Mouse (Mus musculus): Measurements from ENCODE around the gene Idh2. TPM values are rescaled to one million over a fixed set of nuclear protein-coding genes. Genes with fewer than 3 reads are reported as not detected.

Gene Idh2
- polyA plus RNA-seq, 1 experiment = 3.8 TPM

- Histone ChIP-seq H3K4me3 (replicated peaks) (no peak overlapping the region), H3K36me3 (ENCODE audit: control insufficient read depth) (no peaks in the 10 kb centered on the region), H3K27me3 (ENCODE audit: control insufficient read depth) (no peaks in the 10 kb centered on the region), H3K9me3 (ENCODE audit: control insufficient read depth, low read length) (no peaks in the 10 kb centered on the region), H3K4me1 (ENCODE audit: control insufficient read depth) (peaks cover 9% of the 10 kb centered on the region)
- TF ChIP-seq TAL1 (IDR thresholded peaks at IDR 0.05; ENCODE audit: low read length) = no peak
- TF ChIP-seq GATA1 (IDR thresholded peaks at IDR 0.05; ENCODE audit: low read length) = no peak
These were observed 48.3 kb downstream of the Idh2 start for GRCm38 (mm10) chr7:80066675-80067455.

GRCm38 (mm10) chr7:80065250-80065649, 49.9 kb downstream of the Idh2 start:
- Histone ChIP-seq H3K36me3 (ENCODE audit: control insufficient read depth) (no peaks in the 10 kb centered on the region), H3K4me3 (replicated peaks) (no peak overlapping the region), H3K4me1 (ENCODE audit: control insufficient read depth) (peaks cover 8% of the 10 kb centered on the region), H3K27me3 (ENCODE audit: control insufficient read depth) (no peaks in the 10 kb centered on the region), H3K9me3 (ENCODE audit: control insufficient read depth, low read length) (no peaks in the 10 kb centered on the region)
- no peak for TF ChIP-seq TAL1 (IDR thresholded peaks at IDR 0.05; ENCODE audit: low read length)
- TF ChIP-seq GATA1 (IDR thresholded peaks at IDR 0.05; ENCODE audit: low read length) = no peak

GRCm38 (mm10) chr7:80063902-80064736, 51.1 kb downstream of the Idh2 start:
- TF ChIP-seq GATA1 (IDR thresholded peaks at IDR 0.05; ENCODE audit: low read length) = no peak
- TF ChIP-seq TAL1 (IDR thresholded peaks at IDR 0.05; ENCODE audit: low read length) = no peak
- Histone ChIP-seq H3K36me3 (ENCODE audit: control insufficient read depth) (no peaks in the 10 kb centered on the region), H3K4me1 (ENCODE audit: control insufficient read depth) (peaks cover 6% of the 10 kb centered on the region), H3K4me3 (replicated peaks) (no peak overlapping the region), H3K27me3 (ENCODE audit: control insufficient read depth) (no peaks in the 10 kb centered on the region), H3K9me3 (ENCODE audit: control insufficient read depth, low read length) (no peaks in the 10 kb centered on the region)

- no peak for TF ChIP-seq TAL1 (IDR thresholded peaks at IDR 0.05; ENCODE audit: low read length)
- TF ChIP-seq GATA1 (IDR thresholded peaks at IDR 0.05; ENCODE audit: low read length) = no peak
- Histone ChIP-seq H3K4me3 (replicated peaks) (no peak overlapping the region), H3K9me3 (ENCODE audit: control insufficient read depth, low read length) (no peaks in the 10 kb centered on the region), H3K36me3 (ENCODE audit: control insufficient read depth) (no peaks in the 10 kb centered on the region), H3K4me1 (ENCODE audit: control insufficient read depth) (peaks cover 10% of the 10 kb centered on the region), H3K27me3 (ENCODE audit: control insufficient read depth) (no peaks in the 10 kb centered on the region)
These were observed 51.9 kb downstream of the Idh2 start for GRCm38 (mm10) chr7:80063244-80063643.

- Histone ChIP-seq H3K27me3 (ENCODE audit: control insufficient read depth) (no peaks in the 10 kb centered on the region), H3K9me3 (ENCODE audit: control insufficient read depth, low read length) (no peaks in the 10 kb centered on the region), H3K36me3 (ENCODE audit: control insufficient read depth) (no peaks in the 10 kb centered on the region), H3K4me3 (replicated peaks) (no peak overlapping the region), H3K4me1 (ENCODE audit: control insufficient read depth) (peaks cover 18% of the 10 kb centered on the region)
- no peak for TF ChIP-seq GATA1 (IDR thresholded peaks at IDR 0.05; ENCODE audit: low read length)
- no peak for TF ChIP-seq TAL1 (IDR thresholded peaks at IDR 0.05; ENCODE audit: low read length)
These were observed 52.9 kb downstream of the Idh2 start for GRCm38 (mm10) chr7:80062083-80062826.

- Histone ChIP-seq H3K36me3 (ENCODE audit: control insufficient read depth) (no peaks in the 10 kb centered on the region), H3K4me3 (replicated peaks) (no peak overlapping the region), H3K4me1 (ENCODE audit: control insufficient read depth) (peaks cover 22% of the 10 kb centered on the region), H3K9me3 (ENCODE audit: control insufficient read depth, low read length) (no peaks in the 10 kb centered on the region), H3K27me3 (ENCODE audit: control insufficient read depth) (no peaks in the 10 kb centered on the region)
- no peak for TF ChIP-seq TAL1 (IDR thresholded peaks at IDR 0.05; ENCODE audit: low read length)
- no peak for TF ChIP-seq GATA1 (IDR thresholded peaks at IDR 0.05; ENCODE audit: low read length)
These were observed 55.0 kb downstream of the Idh2 start for GRCm38 (mm10) chr7:80060012-80060778.

- Histone ChIP-seq H3K4me1 (ENCODE audit: control insufficient read depth) (peaks cover 22% of the 10 kb centered on the region), H3K4me3 (replicated peaks) (no peak overlapping the region)
- TF ChIP-seq GATA1 (IDR thresholded peaks at IDR 0.05; ENCODE audit: low read length) (no peak), TAL1 (IDR thresholded peaks at IDR 0.05; ENCODE audit: low read length) (no peak)
These were observed 55.9 kb downstream of the Idh2 start for GRCm38 (mm10) chr7:80059064-80059838.

More at GRCm38 (mm10) chr7:80059064-80059838, 55.9 kb downstream of the Idh2 start:
- Histone ChIP-seq H3K9me3 (ENCODE audit: control insufficient read depth, low read length) (no peaks in the 10 kb centered on the region), H3K27me3 (ENCODE audit: control insufficient read depth) (no peaks in the 10 kb centered on the region), H3K36me3 (ENCODE audit: control insufficient read depth) (no peaks in the 10 kb centered on the region)
